Mouse (Mus musculus): ENCODE data around the gene Tmem268. TPM values are rescaled to one million over a fixed set of nuclear protein-coding genes. Genes with fewer than 3 reads are reported as not detected.

Gene Tmem268
- polyA plus RNA-seq, 1 experiment, result 4.7 TPM

- no peak for TF ChIP-seq CTCF (IDR thresholded peaks at IDR 0.05; ENCODE audit: control insufficient read depth, insufficient read depth, insufficient replicate concordance, low read depth, low read length)
- no peak for TF ChIP-seq POLR2A (IDR thresholded peaks at IDR 0.05; ENCODE audit: control insufficient read depth, low read depth, low read length)
- Histone ChIP-seq H3K36me3 (ENCODE audit: control insufficient read depth, insufficient read depth, low read length) (no peaks in the 10 kb centered on the region), H3K4me1 (ENCODE audit: control insufficient read depth, insufficient read depth, low read length) (peaks cover 23% of the 10 kb centered on the region), H3K4me3 (ENCODE audit: control insufficient read depth, low read depth, low read length) (no peak overlapping the region), H3K27ac (ENCODE audit: control insufficient read depth, insufficient read depth, low read depth, low read length) (no peak overlapping the region), H3K27me3 (ENCODE audit: control insufficient read depth, insufficient read depth, low read length) (no peaks in the 10 kb centered on the region)
Measured at GRCm38 (mm10) chr4:63555111-63555510, 3.5 kb upstream of the Tmem268 start.

GRCm38 (mm10) chr4:63556665-63557064 is 1.9 kb upstream of the Tmem268 start:
- TF ChIP-seq CTCF (IDR thresholded peaks at IDR 0.05; ENCODE audit: control insufficient read depth, insufficient read depth, insufficient replicate concordance, low read depth, low read length), result no peak
- no peak for TF ChIP-seq POLR2A (IDR thresholded peaks at IDR 0.05; ENCODE audit: control insufficient read depth, low read depth, low read length)
- no peaks in the 10 kb centered on the region for H3K27me3 ChIP-seq (ENCODE audit: control insufficient read depth, insufficient read depth, low read length)
- no peak overlapping the region for H3K27ac ChIP-seq (ENCODE audit: control insufficient read depth, insufficient read depth, low read depth, low read length)
- H3K4me1 ChIP-seq (ENCODE audit: control insufficient read depth, insufficient read depth, low read length), result peaks cover 28% of the 10 kb centered on the region
- H3K36me3 ChIP-seq (ENCODE audit: control insufficient read depth, insufficient read depth, low read length), result no peaks in the 10 kb centered on the region
- no peak overlapping the region; the same call in 1 of the 2 replicates for H3K4me3 ChIP-seq (ENCODE audit: control insufficient read depth, low read depth, low read length)

- peak overlapping the region; percentile 5; the same call in 1 of the 2 replicates for H3K27ac ChIP-seq (ENCODE audit: control insufficient read depth, insufficient read depth, low read depth, low read length)
- H3K36me3 ChIP-seq (ENCODE audit: control insufficient read depth, insufficient read depth, low read length), result no peaks in the 10 kb centered on the region
- H3K4me1 ChIP-seq (ENCODE audit: control insufficient read depth, insufficient read depth, low read length), result peaks cover 28% of the 10 kb centered on the region
- H3K27me3 ChIP-seq (ENCODE audit: control insufficient read depth, insufficient read depth, low read length), result no peaks in the 10 kb centered on the region
- TF ChIP-seq CTCF (IDR thresholded peaks at IDR 0.05; ENCODE audit: control insufficient read depth, insufficient read depth, insufficient replicate concordance, low read depth, low read length) (no peak), POLR2A (IDR thresholded peaks at IDR 0.05; ENCODE audit: control insufficient read depth, low read depth, low read length) (no peak)
- no peak overlapping the region for H3K4me3 ChIP-seq (ENCODE audit: control insufficient read depth, low read depth, low read length)
Measured at GRCm38 (mm10) chr4:63557124-63558059, 1.2 kb upstream of the Tmem268 start.

- no peak for TF ChIP-seq CTCF (IDR thresholded peaks at IDR 0.05; ENCODE audit: control insufficient read depth, insufficient read depth, insufficient replicate concordance, low read depth, low read length)
- TF ChIP-seq POLR2A (IDR thresholded peaks at IDR 0.05; ENCODE audit: control insufficient read depth, low read depth, low read length), result no peak
- H3K4me1 ChIP-seq (ENCODE audit: control insufficient read depth, insufficient read depth, low read length), result peaks cover 28% of the 10 kb centered on the region
- H3K4me3 ChIP-seq (ENCODE audit: control insufficient read depth, low read depth, low read length), result peak overlapping the region; percentile 96
- H3K36me3 ChIP-seq (ENCODE audit: control insufficient read depth, insufficient read depth, low read length), result no peaks in the 10 kb centered on the region
- H3K27ac ChIP-seq (ENCODE audit: control insufficient read depth, insufficient read depth, low read depth, low read length), result peak overlapping the region; percentile 75
- H3K27me3 ChIP-seq (ENCODE audit: control insufficient read depth, insufficient read depth, low read length), result no peaks in the 10 kb centered on the region
Measured at GRCm38 (mm10) chr4:63559127-63559697, 631 bp downstream of the Tmem268 start.

- no peaks in the 10 kb centered on the region for H3K27me3 ChIP-seq (ENCODE audit: control insufficient read depth, insufficient read depth, low read length)
- peaks cover 28% of the 10 kb centered on the region for H3K4me1 ChIP-seq (ENCODE audit: control insufficient read depth, insufficient read depth, low read length)
- H3K27ac ChIP-seq (ENCODE audit: control insufficient read depth, insufficient read depth, low read depth, low read length), result 0 out of 2 replicates have a peak overlapping the region, but pooled peaks have one; percentile 25
- H3K4me3 ChIP-seq (ENCODE audit: control insufficient read depth, low read depth, low read length), result no peak overlapping the region
- TF ChIP-seq POLR2A (IDR thresholded peaks at IDR 0.05; ENCODE audit: control insufficient read depth, low read depth, low read length), result no peak
- TF ChIP-seq CTCF (IDR thresholded peaks at IDR 0.05; ENCODE audit: control insufficient read depth, insufficient read depth, insufficient replicate concordance, low read depth, low read length), result no peak
- H3K36me3 ChIP-seq (ENCODE audit: control insufficient read depth, insufficient read depth, low read length), result no peaks in the 10 kb centered on the region
Measured at GRCm38 (mm10) chr4:63560079-63560478, 1.5 kb downstream of the Tmem268 start.

GRCm38 (mm10) chr4:63561861-63562675 is 3.5 kb downstream of the Tmem268 start:
- Histone ChIP-seq H3K4me1 (ENCODE audit: control insufficient read depth, insufficient read depth, low read length) (peaks cover 27% of the 10 kb centered on the region), H3K4me3 (ENCODE audit: control insufficient read depth, low read depth, low read length) (no peak overlapping the region), H3K27me3 (ENCODE audit: control insufficient read depth, insufficient read depth, low read length) (no peaks in the 10 kb centered on the region), H3K27ac (ENCODE audit: control insufficient read depth, insufficient read depth, low read depth, low read length) (no peak overlapping the region), H3K36me3 (ENCODE audit: control insufficient read depth, insufficient read depth, low read length) (no peaks in the 10 kb centered on the region)
- TF ChIP-seq POLR2A (IDR thresholded peaks at IDR 0.05; ENCODE audit: control insufficient read depth, low read depth, low read length) (no peak), CTCF (IDR thresholded peaks at IDR 0.05; ENCODE audit: control insufficient read depth, insufficient read depth, insufficient replicate concordance, low read depth, low read length) (no peak)

Measured in testis, adult 2 months (tissue).